Mouse (Mus musculus) embryo, embryonic 10 days (tissue): ENCODE measurements around the gene Cdcp1.
A peak's percentile ranks its signal among the peaks of the same experiment; 100 is the strongest.

ENCODE experiments used
- DNase-seq: peaks from one replicate; pipeline ENCODE4 v3.0.0-alpha.2; 2015; ENCODE audit warnings: low spot score

Cdcp1 gene

DNA sequence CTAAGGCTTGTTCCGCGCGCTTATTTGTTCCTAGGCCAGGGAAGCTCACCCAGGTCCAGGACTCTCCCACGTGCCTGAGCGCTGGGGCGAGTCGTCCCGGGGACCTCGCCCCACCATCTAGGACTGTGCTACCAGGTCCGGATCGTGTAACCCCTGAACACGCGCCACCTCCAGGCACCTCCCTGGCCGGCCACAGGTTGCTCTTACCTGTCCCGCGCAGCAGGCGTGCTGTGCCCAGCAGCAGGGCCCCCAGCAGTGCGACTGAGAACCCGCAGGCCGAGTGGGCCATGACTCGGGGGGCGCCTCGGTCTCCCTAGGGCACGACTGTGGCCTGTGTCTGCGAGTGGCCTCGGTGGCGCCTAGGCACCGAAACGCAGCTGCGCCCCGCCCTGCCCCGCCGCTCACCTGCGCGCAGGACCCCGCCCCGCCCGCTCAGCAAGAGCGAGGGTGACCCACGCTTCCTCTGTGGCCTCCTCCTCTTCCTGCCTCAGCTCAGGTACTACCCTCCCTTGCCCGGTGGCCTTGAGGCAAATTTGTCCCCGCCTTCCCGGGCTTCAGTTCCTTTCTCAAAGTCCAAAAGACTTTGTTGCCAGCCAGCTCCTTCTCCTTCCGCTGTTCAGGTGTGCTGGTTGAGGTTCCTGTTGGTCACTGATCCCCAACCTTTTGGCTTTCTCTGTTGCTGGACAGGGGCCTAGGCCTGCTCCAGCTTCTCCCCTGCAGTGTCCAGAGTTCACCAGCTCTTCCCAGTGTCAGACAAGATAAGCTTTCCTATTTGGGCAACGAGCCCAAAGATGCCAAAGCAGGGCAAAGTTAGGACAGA, at the start of gene Cdcp1:
Gene Cdcp1 (minus strand): TSS at position 418 of the 820 bp plus-strand sequence.
- DNase-seq: peak; percentile 18

DNA sequence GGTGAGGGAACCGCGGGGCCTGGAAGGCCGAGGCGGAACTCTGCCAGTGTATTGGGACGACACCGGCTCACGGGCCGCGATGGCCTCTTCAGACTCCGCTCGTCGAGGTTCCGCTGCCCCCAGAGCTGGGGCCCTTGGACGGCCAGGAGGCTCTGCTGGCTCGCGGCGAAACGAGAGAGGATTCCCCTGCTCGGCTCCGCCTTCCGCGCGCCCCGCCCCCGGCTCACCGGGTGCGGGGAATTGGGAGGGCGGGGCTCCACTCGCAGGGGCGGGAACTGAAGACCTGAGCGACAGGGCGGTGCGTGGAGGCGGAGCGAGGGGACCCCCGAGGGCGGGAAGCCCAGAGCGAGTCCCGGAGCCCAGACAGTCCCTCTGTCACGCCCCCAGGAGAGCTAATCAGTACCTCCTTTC, 44.8 kb upstream of the Cdcp1 start, which contains the start of gene Tmem158:
Gene Tmem158 (minus strand): TSS at position 154 of the 411 bp plus-strand sequence.
- peak; percentile 88 for DNase-seq

DNA sequence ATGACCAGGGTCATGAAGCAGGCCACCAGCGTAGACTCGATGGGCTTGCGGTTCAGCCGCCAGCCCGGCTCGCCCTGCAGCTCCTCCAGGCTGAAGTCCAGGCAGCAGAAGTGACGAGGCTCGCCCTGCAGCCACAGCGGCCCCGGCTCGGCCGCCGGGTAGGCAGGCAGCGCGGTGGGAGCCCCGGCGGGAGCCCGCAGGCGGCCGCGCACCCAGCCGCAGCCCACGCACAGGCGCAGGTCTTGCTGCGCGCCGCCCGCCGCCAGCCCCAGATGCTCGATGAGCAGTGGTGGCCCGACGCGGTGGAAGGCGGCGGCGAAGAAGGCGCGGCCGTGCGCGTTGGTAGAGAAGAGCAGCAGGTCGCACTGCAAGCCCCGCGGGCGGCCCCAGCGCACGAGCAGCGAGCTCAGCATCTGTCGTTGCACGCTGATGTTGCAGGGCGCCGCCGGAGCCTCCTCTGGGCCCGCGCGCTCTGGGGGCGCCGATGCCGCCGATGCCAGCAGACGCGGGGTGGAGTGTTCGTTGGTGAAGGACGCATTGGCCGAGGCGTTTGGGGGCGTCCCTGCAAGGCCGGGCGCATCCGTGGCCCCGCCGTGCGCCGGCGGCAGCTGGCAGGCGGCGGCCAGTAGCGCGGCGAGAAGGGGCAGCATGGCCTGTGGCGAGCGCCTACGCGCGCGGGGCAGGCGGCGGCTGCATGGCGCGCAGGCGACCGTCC, 44.2 kb upstream of the Cdcp1 start:
- peak; percentile 96 for DNase-seq

DNA sequence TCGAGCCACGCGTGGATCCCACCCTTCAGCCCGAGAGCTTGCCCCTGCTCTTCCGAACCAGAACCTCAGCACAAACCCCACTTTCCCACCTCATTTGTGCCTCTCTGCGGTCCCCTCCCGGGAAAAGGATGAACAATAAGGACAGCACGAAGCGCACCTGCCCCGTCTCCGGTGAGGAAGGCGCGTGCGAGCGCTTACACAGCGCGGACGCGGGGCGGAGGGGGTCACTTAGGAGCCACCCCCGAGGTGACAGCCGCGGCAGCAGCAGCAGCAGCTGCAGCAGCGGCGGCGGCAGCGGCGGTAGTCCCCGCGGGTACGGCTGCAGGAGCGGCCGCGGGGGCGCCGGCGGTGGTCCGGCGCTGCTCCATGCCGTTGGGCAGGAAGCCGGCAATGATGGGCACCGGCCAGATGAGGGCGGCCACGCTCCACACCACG, 43.6 kb upstream of the Cdcp1 start:
- DNase-seq: no peak

DNA sequence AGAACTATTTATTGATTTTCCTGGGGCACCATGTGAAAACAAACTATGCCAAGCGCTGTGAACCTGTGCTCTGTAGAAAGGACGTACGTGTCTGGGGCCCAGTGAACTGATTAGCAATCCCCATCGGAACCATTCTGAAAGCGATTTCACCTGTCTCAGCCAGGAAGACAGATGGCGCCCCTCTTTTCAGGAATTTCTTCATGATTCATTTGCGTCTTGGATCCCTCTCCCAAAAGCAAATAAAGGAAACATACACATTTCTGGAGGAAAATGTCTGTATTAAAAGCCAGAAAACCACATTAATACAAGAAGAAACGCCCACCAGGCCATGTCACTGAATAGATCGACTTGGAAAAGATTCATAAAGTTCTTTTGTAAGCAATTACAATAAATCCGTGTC, 43.0 kb upstream of the Cdcp1 start:
- DNase-seq: no peak

DNA sequence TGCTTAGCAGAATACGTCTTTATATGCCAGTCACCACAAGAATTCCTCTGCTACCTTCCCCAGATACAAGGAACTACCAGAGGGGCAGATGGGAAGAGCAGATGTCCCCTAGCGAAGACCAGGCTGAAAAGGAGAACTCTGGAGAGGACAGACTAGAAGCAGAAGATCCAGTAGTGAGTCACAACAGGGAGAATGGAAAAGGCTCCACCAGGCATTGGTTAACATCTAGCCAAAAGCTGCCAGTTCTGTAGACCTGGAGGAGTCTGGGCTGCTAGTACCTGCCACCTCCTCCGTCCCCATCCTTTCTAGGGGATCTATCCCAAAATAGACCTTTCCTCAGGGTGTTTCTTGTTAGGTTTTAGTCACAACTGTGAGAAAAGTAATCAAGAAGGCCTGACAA, 39.9 kb upstream of the Cdcp1 start:
- DNase-seq: no peak

DNA sequence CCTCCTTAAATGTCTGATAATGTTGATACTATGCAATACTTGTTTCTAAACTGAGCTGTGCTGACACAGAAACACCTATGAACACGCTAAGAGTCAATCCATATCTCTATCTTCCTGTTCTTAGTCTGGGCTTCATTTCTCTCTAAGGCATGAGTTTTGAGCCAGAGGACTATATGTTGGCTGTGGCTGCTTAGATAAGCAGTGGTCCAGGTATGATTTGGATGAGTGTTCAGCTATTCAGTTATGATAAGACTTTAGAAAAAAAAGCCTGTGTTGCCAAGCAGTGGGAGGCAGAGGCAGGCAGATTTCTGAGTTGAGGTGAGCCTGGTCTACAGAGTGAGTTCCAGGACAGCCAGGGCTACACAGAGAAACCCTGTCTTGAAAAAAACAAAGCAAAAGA, 32.2 kb upstream of the Cdcp1 start:
- no peak for DNase-seq

DNA sequence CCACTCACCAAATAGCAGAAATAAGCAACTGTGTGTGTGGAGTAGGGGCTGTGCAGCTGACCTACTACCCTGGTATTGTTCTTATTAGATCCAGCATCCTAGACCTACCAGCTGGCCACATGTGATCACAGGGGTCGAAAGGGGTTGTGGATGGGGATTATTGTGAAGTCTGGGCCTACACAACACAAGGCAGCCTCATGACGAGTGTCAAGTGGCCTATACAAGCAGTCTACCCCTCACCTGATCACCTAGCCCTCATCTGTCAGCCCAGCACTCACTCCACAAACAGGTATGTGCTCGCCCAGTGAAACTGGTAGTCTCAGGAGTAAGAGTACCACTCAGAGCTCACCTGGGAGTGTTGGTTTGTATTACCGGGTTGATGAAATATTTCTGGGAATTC, 29.3 kb upstream of the Cdcp1 start:
- no peak for DNase-seq

DNA sequence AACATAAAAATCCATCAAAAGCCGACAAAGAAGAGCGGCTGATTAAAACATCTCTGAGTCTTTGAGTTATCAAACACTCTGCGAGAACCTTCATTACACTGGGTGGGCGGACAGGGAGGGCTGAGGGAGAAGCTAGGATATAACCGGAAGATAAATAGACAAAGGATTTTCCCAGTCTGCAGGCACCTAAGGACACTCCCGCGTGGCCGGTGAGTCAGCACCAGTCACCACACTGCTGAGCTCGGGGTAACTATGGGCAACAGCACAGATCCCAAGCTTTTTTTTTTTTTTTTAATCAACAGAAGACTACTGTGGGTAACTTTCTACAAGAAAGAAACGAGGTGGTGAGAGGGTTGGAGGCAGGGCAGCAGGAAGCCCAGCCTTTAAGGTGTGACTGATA, 28.1 kb upstream of the Cdcp1 start:
- DNase-seq: no peak

DNA sequence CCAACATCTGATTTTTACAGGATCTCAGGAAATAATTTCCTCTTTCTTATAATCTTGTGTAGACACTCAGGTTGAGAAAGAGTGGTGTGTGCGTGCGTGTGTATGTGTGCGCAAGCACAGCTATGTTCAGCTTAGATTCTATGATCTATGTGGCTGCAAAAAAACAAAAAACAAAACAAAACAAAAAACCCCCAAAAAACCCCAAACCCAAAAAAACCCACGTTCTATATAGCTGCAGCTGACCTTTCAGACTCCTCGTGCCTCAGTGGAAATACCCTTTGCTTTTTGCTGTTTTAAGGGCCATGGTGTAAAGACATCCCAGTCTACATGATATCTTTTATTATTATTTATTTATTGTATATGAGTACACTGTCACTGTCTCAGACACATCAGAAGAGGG, 25.4 kb upstream of the Cdcp1 start:
- DNase-seq: no peak

DNA sequence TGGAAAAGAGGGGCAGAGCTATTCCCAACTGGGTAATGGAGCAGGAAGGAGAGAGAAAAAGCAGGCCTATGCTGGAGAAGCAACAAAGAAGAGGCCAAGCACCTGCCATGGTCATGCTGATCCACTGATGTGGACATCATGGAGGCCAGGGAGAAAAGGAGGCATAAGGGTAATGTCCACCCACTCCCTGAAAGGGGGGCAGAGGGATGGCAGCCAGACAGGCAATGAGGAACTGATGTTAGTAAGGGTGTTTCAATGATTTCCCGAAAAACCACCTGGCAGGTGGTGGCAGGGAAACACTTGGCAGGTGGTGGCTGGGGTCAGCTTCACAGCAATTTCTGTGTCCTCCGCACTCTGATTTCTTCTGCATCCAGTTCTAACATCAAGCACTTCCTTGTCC, 24.9 kb upstream of the Cdcp1 start:
- no peak for DNase-seq

DNA sequence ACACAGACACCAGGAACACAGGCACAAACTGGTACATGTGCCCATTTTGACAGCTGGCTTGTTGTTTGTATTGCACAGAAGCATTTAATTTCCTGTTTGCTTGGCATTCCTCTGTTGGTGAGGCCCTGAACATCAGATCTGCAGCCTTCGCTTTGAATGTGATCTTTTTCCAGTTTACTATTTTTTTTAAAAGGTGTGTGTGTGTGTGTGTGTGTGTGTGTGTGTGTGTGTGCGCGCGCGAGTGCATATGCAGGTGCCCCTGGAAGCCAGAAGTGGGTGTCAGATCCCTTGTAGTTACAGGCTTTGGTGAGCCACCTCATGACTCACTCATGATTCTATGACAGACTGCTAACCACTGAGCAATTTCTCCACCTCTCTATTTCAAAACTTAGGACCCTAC, 24.4 kb upstream of the Cdcp1 start:
- DNase-seq: no peak

DNA sequence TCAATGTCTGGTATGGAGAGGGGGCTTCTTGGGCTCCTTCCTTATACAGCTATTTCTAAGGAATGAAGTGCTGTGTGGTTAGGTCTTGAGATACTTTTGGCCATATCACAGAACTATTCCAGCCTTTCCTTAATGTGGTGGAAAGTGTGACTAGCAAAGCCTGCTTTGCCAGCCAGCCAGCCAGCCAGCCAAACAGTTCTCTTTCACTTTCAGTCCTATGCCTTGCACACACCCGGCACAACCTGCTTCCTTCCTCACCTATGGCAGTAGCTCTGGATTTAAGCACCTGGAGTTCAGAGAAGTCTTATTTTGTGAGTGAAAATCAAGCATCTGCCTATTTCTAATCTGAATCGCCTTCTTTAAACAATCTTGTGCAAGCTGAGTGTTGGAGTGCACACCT, 23.8 kb upstream of the Cdcp1 start:
- DNase-seq: no peak

DNA sequence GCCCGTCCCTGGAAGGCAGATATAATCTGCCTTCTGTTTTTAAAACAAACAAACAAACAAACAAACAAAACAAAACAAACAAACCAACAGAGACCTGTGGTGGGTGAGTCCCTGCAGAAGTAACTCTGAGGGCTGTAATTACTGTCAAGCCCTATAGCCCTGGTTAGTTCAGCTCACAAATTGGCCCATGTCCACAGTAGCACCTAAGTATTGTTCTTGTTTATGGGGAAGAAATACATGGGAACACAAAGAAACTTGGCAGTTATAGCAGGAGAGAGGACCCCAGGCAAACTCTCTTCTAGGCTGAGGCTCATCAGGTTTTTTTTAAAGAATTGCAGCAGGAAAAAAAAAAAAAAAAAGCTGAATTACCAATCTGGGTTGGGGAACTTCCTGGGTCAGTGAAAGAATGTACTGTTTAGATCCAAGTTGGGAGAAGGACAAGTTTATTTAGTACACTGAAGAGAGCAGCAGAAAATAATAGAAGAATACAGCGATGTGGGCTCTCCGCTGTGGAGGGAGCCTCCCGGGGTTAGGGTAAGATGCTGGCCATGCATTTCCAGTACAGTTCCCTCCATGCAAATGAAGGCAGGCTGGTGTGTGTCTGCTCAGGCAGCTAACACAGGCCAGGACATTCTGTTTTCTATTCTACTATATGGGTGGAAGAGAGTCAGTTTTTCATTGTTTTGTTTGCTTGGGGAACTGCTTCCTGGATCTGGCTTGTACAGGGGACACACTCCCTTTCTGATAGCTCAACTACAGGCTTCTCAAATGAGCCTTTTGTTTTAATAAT, 22.6 kb upstream of the Cdcp1 start:
- DNase-seq: no peak

DNA sequence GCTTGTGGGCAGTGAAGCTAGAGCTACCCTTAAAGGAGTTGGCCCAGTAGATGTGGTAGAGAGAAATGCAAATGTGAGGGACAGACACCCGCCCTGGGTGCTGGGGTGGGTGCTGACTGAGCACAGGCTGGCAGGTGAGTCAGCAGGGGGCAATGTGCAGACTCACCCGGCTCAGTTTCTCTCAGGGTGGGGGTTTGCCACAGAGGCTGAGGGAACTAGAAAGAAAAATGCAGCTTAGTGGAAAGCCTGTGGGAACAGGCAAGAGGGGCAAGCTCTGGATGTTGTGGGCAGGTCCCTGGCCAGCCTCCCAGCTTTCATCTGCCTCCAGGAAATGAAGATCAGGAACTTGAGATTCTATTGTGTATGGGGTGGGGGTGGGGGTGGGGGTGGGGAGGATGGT, 21.9 kb upstream of the Cdcp1 start:
- DNase-seq: no peak

DNA sequence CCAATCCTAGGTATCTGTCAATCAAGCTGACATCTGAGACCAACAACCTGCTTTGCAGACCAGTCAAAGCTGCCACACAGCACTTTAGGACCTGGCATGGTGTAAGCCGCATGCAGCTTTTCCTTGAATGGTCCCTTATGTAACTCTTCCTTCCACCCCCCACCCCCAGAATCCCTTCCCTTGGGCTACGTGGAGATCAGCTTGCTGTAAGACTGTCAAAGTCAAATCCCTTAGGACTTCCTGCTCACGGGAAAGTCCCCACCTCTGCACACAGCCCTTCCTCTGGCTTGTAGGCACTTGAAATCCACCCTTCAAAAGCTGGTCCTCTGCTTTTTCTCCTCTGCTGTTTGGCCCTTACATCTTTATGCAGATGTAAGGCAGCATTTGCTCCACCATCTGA, 19.8 kb upstream of the Cdcp1 start:
- DNase-seq: no peak

DNA sequence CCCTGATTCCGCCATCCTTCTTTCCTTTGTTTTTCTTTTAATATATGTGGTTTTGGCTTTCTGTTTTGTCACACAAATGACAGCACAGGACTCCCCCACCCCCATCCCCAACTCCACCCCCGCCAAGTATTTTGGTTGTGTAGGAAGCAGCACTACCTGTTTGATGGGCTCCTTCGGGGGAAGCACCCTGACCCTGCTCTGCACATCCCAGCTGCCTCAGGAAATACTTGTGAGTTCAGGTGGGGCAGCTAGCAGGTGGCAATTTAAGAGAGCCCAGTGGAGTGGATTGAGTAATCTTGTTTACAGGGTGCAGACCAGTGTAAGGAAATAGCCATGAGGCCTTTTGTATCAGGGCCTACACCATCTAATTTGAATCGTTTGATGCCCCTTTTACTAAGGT, 14.0 kb upstream of the Cdcp1 start:
- DNase-seq: no peak

DNA sequence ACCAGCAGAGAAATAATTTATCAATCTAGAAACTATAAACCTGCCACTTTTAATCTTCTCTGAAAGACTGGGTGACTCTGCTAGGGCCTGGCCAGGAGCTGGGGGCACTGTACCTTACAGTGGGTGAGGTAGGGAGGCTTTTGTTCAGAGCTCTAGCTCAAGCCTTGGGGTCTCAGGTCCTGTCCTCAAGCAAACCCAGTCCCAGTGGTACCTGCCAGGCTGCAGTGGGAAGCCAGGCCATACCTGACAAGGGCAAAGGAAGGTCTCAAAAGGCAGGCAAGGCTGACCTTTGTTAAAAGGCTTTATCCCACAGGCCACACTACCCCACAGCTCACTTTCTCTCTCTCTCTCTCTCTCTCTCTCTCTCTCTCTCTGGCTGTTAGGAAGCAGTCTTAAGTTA, 12.8 kb upstream of the Cdcp1 start:
- no peak for DNase-seq

DNA sequence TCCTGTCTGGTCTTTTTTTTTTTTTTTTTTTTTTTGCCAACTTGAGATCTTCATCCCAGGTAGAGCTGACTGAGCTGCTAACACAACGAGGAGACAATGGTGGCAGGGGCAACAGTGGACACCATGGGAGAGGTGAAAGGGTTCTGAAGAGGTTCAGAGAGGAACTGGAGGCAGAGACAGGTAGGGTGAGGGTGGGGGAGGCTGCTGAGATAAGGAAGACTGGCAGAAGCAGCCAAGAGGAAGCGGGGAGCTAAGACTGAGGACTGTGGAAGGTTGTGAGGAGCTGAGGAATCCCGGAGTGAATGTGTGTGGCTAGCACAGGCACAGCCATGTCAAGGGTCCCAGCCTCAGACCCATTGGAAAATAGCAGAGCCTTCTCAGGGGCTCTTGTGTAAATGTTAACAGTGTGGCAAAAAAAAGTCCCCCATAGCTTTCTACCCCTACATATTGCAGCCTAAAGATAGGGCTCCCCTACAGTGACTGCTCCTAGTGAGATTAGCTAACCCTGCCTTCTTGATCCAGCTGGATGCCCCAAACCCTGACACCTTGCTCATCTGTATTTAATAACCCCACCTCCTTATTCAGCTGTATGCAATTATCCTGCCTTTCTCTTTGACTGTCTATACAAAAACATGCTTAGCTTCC, 11.4 kb upstream of the Cdcp1 start:
- DNase-seq: no peak

DNA sequence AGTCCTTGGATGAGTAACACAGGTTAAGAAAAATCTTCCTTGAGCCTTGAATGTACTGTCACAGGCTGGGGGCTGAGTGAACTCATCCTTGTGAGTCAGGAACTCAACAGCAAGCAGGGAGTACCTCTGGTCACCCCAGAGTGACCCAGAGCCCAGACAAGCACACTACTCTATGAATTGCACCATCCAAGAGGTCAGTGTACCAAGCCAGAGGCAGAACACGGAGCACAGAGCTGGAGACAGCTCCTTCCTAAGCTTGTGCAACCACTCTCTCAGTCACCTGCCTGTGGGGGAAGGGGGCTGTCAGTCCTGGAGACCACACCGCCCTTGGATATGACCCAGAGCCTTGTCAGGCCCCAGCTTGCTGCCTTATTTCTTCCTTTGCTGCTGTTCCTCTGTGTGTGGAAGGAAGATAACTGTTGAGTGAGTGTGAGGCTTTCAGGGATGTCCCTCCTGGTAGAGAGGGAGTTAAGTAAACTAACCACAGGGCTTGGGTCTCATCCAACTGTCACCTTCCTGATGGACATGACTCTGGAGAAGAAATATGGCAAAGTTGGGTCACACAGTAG, 9.1 kb upstream of the Cdcp1 start:
- DNase-seq: no peak

DNA sequence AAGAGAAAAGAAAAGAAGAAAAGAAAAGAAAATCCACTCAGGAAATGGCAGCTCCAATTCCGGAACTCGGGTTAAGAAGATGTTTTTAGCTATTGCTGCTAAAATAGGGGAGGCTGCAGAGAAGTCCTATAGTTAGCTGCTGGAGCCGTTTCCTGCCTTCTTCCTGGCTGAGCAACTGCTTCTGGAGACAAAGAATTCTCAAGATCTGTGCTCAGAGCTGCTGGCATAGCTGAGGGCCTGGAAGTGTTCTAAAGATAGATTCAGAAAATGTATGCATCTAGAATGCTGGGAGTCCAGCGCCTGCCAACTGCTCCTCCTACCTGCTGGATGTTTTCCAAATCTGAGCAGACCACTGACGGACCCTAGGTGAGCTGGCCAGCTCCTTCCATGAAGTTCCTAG, 4.0 kb upstream of the Cdcp1 start:
- no peak for DNase-seq

DNA sequence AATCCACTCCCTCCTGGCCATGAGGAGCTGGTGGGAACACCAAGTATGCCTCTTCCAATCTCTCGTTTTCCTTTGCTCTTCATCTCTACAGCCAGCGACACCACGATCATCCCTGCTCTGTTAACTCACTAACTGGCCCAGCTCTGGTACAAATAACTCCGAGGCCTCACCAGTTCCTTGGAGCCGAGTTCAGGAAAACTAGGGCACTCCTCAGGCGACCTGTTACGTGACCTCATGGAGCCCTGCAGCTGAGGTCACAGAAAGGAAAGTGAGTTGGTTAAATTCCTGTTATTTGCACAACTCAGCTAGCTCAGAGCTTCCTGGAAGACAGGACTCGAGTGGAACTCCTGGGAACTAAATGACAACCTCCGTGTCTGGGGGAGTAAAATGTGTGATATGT, 2.5 kb downstream of the Cdcp1 start:
- no peak for DNase-seq
